Mouse (Mus musculus): ENCODE results near the gene Txnrd2. TPM values are rescaled to one million over a fixed set of nuclear protein-coding genes. Genes with fewer than 3 reads are reported as not detected.
A peak's percentile ranks its signal among the peaks of the same experiment; 100 is the strongest.

Gene Txnrd2
- polyA plus RNA-seq, 1 experiment from 2014 or later = 29.6 TPM

DNA sequence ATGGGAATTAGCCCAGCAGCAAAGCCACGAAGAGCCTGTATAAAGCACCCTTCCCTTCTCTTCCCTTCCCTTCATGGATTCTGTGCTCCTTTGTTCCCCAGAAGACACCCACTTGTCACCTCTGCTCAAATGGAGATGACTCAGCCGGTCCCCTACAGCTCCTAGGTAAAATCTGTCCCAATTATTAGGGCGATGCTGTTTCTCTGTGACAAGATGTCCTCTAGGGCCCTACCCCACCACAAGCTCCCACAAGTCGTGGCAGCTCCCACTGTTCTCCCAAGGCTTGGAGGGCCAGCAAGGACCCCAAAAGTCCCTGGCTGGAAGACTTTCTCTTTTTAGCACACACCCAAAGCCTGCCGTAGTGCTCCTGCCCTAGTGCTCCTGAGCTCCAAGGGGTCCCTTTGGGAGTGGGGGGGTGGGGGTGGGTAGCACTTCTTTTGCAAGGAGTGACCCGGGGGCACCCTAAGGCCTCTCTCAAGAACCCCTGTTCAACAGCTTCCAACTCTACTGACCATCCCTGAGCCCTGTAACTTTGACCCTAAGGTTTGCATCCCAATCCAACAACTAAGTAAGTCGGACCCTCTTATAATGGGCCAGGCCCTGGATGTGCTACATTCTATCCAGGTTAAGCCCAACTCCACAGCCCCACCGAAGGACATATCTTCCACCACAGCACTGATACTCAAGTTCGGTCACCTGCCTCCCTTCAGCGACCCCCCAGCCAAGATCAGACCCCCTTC lies 539 bp upstream of the Txnrd2 start:
- Histone ChIP-seq H3K9me3 (replicated peaks) (no peaks in the 10 kb centered on the region), H3K27ac (peak overlapping the region; percentile 96), H3K27me3 (ENCODE audit: low read depth, poor library complexity, severe bottlenecking) (no peaks in the 10 kb centered on the region), H3K4me3 (peak overlapping the region; percentile 94), H3K4me1 (peaks cover 39% of the 10 kb centered on the region), H3K36me3 (peaks cover 30% of the 10 kb centered on the region)
- peak; percentile 52 for DNase-seq (ENCODE audit: low spot score)
- 19% methylated on average over 10 of the region's 10 CpGs for WGBS

DNA sequence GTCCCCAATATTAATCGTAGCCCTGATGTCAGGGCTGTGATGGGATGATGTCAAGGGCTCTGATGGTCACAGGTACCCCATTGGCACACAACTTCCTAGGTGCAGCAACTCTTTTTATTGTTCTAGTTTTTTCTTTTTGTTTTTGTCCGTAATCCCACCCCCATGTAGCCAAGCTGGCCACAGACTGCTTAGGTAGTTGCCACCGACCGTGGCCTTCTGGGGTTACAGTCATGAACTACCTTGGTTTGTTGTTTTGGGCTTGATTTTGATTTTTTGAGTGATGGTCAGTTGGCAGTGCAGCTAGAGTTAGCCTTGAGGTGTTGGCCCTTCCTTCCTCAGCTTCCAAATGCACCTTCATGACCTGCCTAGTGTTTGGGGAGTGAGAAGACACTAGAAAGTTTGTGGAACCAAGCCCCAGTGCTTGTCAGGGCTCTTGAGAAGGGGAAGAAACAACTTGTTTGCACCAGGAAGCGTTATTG lies 657 bp downstream of the Txnrd2 start, which contains the start of gene Comt:
Comt (minus strand) TSS at position 51 of the 479 bp plus-strand sequence.
- Histone ChIP-seq H3K4me3 (peak within 1 kb of the TSS; percentile 94), H3K27me3 (ENCODE audit: low read depth, poor library complexity, severe bottlenecking) (no peaks in the 10 kb centered on the region), H3K4me1 (peaks cover 44% of the 10 kb centered on the region), H3K27ac (peak within 1 kb of the TSS; percentile 96), H3K9me3 (replicated peaks) (no peaks in the 10 kb centered on the region), H3K36me3 (peaks cover 25% of the 10 kb centered on the region)
- WGBS = 59% methylated on average over 5 of the region's 5 CpGs
- DNase-seq (ENCODE audit: low spot score) = no peak

DNA sequence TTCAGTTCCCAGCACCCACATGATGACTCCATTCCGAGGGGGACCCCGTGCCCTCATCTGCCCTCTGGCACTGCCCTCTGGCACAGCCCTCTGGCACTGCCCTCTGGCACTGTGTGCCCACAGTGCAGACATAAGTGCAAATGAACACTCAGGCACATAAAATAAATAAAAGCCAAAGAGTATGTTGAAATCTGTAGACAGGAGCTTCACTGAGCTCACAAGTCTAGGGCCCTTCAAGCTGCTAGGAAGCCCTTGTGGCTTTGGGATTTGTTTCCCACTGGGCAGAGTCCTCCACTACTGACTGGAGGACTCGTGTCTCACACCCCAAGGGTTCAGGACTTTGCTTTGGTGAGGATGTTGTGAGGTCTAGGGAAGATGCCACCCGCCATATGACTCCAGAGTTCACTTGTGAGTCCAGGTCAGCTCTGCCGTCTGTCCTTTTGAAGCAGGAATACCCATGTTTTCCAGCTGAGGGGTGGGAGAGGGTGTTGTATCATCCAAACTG lies 1.9 kb downstream of the Txnrd2 start:
- peaks cover 44% of the 10 kb centered on the region for H3K4me1 ChIP-seq
- no peaks in the 10 kb centered on the region for H3K9me3 ChIP-seq (replicated peaks)
- H3K36me3 ChIP-seq = peaks cover 16% of the 10 kb centered on the region
- H3K27ac ChIP-seq = no peak overlapping the region
- WGBS = 90% methylated on average over 5 of the region's 5 CpGs
- no peak overlapping the region for H3K4me3 ChIP-seq
- no peak for DNase-seq (ENCODE audit: low spot score)
- no peaks in the 10 kb centered on the region for H3K27me3 ChIP-seq (ENCODE audit: low read depth, poor library complexity, severe bottlenecking)

DNA sequence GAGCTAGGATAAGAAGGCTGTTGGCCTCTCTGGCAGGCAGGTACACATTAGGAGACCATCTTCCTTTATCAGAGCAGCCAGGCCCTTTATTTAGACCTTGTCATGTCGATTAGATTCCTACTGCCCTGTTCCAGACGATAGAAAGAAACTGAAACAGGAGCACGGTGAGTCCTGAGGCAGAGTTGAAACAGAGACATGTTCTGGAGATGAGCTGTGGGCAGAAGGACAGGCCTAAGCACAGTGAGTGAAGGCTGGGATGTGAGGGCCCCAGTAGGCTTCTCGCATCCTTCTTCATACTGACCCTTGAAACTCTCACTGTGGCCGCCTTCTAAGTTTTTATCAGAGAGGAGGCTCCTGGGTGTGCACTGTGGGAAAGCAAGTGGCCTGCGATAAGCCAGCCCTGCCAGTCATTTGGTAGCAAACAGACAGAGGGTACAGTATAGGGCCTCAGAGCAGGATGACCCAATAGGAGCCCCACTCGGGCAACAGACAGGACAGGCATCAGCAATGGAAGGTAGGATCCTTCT lies 2.4 kb downstream of the Txnrd2 start:
- no peak overlapping the region for H3K4me3 ChIP-seq
- H3K36me3 ChIP-seq = peaks cover 12% of the 10 kb centered on the region
- WGBS = 90% methylated on average over 7 of the region's 7 CpGs
- no peak overlapping the region for H3K27ac ChIP-seq
- DNase-seq (ENCODE audit: low spot score) = no peak
- peaks cover 44% of the 10 kb centered on the region for H3K4me1 ChIP-seq
- H3K9me3 ChIP-seq (replicated peaks) = no peaks in the 10 kb centered on the region
- H3K27me3 ChIP-seq (ENCODE audit: low read depth, poor library complexity, severe bottlenecking) = no peaks in the 10 kb centered on the region

DNA sequence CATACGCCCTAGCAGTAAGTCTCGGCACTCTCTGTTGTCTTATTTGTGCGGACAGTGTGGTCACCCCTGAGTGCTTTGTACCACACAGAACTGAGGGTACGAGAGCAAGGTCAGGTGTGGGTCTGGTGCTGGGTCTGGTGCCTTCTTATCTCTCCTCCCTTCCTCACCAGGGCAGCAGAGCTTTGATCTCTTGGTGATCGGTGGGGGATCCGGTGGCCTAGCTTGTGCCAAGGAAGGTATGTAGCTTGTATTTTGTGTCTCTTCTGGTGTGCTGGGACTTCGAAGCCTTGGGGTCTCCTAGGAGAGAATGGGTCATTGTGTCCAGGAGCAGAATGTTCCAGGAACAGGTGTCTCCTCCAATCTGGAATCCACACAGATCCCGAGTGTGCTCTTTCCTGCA lies 3.5 kb downstream of the Txnrd2 start:
- peaks cover 14% of the 10 kb centered on the region for H3K36me3 ChIP-seq
- WGBS = 93% methylated on average over 8 of the region's 8 CpGs
- no peaks in the 10 kb centered on the region for H3K9me3 ChIP-seq (replicated peaks)
- DNase-seq (ENCODE audit: low spot score) = no peak
- H3K4me3 ChIP-seq = no peak overlapping the region
- no peaks in the 10 kb centered on the region for H3K27me3 ChIP-seq (ENCODE audit: low read depth, poor library complexity, severe bottlenecking)
- H3K27ac ChIP-seq = no peak overlapping the region
- H3K4me1 ChIP-seq = peaks cover 36% of the 10 kb centered on the region

DNA sequence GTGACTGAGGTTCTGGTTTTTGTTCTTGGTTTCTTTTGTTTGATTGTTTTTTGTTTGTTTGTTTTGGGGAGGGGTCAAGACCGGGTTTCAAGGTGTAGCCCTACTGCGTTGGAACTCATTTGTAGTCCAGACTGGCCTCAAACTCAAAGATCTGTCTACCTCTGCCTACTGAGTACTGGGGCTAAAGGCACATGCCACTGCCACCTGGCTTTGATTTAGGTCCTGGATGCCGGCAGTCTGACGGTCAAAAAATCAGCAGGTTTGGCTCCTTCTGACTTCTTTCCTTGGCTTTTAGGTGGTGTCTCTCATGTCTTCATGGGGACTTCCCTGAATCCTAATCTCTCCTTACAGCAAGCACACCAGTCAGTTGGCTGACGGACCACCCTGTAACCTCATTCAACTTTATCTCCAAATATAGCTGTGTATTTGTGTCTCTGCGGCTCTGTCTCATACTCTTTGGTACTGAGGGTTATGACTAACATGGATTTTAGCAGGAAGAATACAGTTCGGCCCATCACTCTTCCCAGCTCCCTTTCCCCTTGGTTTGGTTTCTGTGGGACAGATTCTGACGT lies 4.5 kb downstream of the Txnrd2 start:
- Histone ChIP-seq H3K27me3 (ENCODE audit: low read depth, poor library complexity, severe bottlenecking) (no peaks in the 10 kb centered on the region), H3K27ac (no peak overlapping the region), H3K4me1 (peaks cover 26% of the 10 kb centered on the region), H3K9me3 (replicated peaks) (no peaks in the 10 kb centered on the region), H3K4me3 (no peak overlapping the region), H3K36me3 (peaks cover 22% of the 10 kb centered on the region)
- WGBS = 63% methylated on average over 8 of the region's 8 CpGs
- no peak for DNase-seq (ENCODE audit: low spot score)

DNA sequence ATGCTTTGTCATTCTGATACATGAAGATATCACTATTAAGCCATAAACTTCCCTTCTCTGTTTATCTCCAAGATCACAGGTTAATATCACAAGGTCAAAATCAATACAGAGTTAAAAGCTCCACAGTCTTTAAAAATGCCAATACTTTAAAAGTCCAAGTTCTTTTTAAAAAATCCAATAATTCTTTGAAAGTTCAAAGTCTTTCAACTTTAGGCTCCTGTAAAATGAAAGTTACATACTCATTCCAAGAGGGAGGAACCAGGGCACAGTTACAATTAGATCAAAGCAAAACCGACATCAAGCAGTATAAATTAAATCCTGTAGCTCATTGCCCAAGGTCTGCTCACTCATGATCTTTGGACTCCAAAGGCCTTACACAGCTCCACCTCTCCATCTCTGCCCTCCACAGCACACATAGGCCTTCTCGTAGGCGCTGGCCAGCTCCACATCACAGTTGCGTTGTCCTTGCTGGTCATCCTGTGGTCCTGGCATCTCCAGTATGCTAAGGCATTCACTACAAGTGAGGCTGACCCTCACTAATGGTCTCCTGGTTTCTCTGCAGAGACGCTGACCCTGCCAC lies 7.2 kb downstream of the Txnrd2 start:
- Histone ChIP-seq H3K36me3 (peaks cover 39% of the 10 kb centered on the region), H3K9me3 (replicated peaks) (no peaks in the 10 kb centered on the region), H3K4me1 (peaks cover 9% of the 10 kb centered on the region), H3K27me3 (ENCODE audit: low read depth, poor library complexity, severe bottlenecking) (no peaks in the 10 kb centered on the region), H3K27ac (no peak overlapping the region), H3K4me3 (no peak overlapping the region)
- WGBS = 94% methylated on average over 5 of the region's 5 CpGs
- no peak for DNase-seq (ENCODE audit: low spot score)

DNA sequence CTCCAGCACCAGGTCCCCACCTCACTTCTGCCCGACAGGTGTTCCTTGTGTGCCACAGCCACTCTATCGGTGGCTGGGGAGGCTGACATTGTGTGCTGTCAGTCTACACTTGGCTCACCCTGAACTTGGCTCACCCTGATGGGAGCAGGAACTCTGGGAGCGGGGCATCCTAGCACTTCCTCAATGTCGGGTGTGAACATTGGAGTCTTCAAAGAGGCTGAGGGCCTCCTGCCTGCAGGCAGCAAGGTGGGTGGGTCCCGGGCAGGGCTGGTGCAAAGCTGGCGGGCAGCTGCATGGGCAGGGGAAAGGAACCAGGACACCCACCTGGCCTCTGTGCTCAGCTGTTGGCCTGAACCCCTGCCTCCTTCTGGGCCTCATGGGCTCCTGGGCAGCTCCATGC lies 9.9 kb downstream of the Txnrd2 start:
- peaks cover under 1% of the 10 kb centered on the region; the same call in 1 of the 2 replicates for H3K4me1 ChIP-seq
- no peaks in the 10 kb centered on the region for H3K27me3 ChIP-seq (ENCODE audit: low read depth, poor library complexity, severe bottlenecking)
- H3K36me3 ChIP-seq = peaks cover 52% of the 10 kb centered on the region
- H3K9me3 ChIP-seq (replicated peaks) = no peaks in the 10 kb centered on the region
- H3K27ac ChIP-seq = no peak overlapping the region
- no peak overlapping the region for H3K4me3 ChIP-seq
- WGBS = 91% methylated on average over 6 of the region's 6 CpGs
- DNase-seq (ENCODE audit: low spot score) = no peak

DNA sequence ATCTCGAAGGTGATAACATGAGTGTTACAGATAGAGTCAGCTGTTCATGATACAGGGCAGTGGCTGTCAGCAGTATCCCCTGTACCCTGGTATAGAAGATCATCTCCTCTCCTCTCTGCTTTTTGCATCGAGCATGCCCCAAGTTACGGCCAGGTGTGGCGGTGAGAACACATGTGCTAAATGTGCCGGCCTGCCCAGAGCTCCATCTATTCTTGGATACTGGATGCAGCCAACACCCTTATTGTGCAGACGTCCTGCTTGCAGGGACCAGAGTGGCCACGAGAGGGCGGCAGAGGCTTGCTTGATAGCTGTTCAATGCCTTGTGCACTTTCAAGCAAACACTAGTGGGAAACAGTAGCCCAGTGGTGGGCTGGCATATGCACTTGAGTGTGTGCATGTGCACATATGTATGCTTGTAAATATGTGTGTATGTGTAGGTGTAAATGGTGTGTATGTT lies 17.2 kb downstream of the Txnrd2 start:
- Histone ChIP-seq H3K27me3 (ENCODE audit: low read depth, poor library complexity, severe bottlenecking) (no peaks in the 10 kb centered on the region), H3K4me3 (no peak overlapping the region), H3K9me3 (replicated peaks) (no peaks in the 10 kb centered on the region), H3K36me3 (peaks cover 42% of the 10 kb centered on the region), H3K4me1 (peaks cover 3% of the 10 kb centered on the region; the same call in 1 of the 2 replicates), H3K27ac (no peak overlapping the region)
- peak; percentile 97 for DNase-seq (ENCODE audit: low spot score)
- 28% methylated on average over 8 of the region's 8 CpGs for WGBS

DNA sequence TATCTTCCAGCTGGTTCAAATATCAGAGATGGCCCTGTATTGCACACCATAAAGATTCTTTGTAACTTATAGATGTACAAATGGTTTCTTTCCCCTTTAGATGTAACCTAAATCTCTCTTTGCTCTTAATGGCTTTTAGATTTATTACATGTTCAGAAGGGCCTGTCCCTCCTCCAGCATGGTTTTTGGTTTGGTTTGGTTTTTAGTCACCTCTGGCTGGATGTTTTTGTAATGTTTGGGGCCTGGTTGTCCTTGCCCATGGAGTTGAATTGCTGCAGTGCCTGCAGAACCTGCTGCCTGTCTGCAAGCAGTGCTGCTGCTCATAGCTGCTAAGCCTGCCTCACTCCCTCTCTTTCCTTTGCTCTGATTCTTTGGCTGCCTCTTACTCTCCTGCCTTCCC lies 21.1 kb downstream of the Txnrd2 start:
- Histone ChIP-seq H3K4me3 (no peak overlapping the region), H3K27ac (peak overlapping the region; percentile 53; the same call in 1 of the 2 replicates), H3K36me3 (peaks cover 31% of the 10 kb centered on the region), H3K4me1 (peaks cover 9% of the 10 kb centered on the region), H3K27me3 (ENCODE audit: low read depth, poor library complexity, severe bottlenecking) (no peaks in the 10 kb centered on the region), H3K9me3 (replicated peaks) (no peaks in the 10 kb centered on the region)
- DNase-seq (ENCODE audit: low spot score) = no peak

DNA sequence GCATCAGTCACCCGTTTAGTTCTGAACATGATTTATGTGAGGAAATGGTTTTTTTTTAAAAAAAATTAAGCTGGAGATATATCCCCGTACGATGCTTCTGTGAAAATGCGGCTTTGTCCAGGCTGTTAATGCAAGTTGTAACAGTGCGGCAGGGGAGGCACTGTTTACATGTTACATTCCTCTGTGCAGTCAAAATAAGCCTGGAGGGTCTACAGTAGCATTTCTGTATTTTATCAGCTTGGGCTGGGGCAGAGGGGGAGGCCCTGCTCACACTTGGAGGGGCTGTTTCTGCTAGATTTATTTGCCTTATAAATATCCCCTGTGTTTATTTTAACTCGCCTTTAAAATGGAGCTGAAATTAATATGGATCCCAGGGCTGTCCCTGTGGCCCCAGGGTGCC lies 21.9 kb downstream of the Txnrd2 start:
- H3K27me3 ChIP-seq (ENCODE audit: low read depth, poor library complexity, severe bottlenecking) = no peaks in the 10 kb centered on the region
- DNase-seq (ENCODE audit: low spot score) = no peak
- 80% methylated on average over 6 of the region's 6 CpGs for WGBS
- peaks cover 31% of the 10 kb centered on the region for H3K36me3 ChIP-seq
- no peak overlapping the region for H3K27ac ChIP-seq
- H3K4me1 ChIP-seq = peaks cover 9% of the 10 kb centered on the region
- H3K4me3 ChIP-seq = no peak overlapping the region
- no peaks in the 10 kb centered on the region for H3K9me3 ChIP-seq (replicated peaks)

DNA sequence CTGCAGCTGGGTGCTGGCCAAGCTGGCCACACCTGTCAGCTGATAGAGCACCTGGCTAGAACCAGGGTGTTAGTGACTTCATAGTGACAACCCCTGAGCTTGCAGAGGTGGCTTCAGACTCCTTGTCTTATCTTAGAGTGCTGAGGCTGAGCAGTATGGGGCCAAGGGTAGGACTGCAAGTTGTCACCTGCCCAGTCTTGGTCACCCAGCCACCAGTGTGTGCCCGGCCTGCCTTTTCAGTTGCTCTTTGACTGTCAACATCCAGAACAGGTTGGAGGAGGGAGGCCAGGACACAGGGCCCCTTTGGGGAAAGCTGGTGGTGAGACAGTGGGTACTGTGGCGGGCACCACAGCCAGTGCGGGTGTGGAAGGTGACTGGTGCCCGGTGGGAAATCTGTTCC lies 22.8 kb downstream of the Txnrd2 start:
- Histone ChIP-seq H3K36me3 (peaks cover 31% of the 10 kb centered on the region), H3K4me3 (no peak overlapping the region), H3K4me1 (peaks cover 17% of the 10 kb centered on the region), H3K9me3 (replicated peaks) (no peaks in the 10 kb centered on the region), H3K27me3 (ENCODE audit: low read depth, poor library complexity, severe bottlenecking) (no peaks in the 10 kb centered on the region), H3K27ac (no peak overlapping the region)
- WGBS = 89% methylated on average over 4 of the region's 4 CpGs
- no peak for DNase-seq (ENCODE audit: low spot score)

Data from limb, embryonic 10.5 days (tissue).